Mouse (Mus musculus): ENCODE measurements around the gene Slc4a4. TPM values are rescaled to one million over a fixed set of nuclear protein-coding genes. Genes with fewer than 3 reads are reported as not detected.
A peak's percentile ranks its signal among the peaks of the same experiment; 100 is the strongest.

Gene Slc4a4
- total RNA-seq, 2 experiments from 2014 or later: 39.4 to 40.4 TPM

GRCm38 (mm10) chr5:88917221-88917620 lies 30.6 kb downstream of the Slc4a4 start:
- DNase-seq: no peak

GRCm38 (mm10) chr5:88917630-88918029 lies 31.0 kb downstream of the Slc4a4 start:
- no peak for DNase-seq

DNA sequence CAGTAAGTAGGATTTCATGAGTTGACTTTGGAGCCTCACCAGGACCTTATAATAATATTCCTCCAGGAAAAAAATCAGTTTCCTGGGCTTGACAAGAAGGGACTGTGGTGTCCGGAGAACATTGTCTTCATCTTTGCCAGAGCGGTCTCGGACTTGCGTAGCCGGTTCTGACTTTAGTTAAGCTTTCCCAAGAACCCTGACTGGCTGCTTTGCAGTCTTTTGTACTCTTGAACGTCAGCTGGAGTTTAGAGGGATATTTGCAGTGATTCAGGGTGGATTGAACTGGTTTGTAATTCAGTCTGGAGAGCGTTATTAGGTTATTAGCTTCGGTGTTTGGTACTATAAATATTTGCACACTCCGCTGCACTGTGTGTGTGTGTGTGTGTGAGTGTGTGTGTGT lies 31.9 kb downstream of the Slc4a4 start:
- no peak for DNase-seq

DNA sequence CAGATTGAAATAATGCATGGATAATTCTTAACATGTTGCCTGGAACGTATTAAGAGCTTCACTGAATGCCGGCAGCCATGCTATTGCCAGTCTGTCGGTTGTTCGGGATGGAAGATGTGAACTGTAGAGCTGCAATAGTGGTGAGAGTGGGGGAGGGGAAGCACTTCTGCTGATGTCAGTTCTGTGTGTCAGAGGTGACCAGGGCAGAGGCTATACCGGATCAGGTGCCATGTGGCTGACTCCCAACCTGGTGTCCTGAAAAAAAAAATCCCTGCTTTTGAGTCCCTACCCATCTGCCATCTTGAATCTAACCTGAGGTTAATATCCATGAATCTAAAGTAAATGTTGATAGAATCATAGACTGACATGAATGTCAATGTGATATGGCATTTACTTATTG lies 39.0 kb downstream of the Slc4a4 start:
- no peak for DNase-seq

- DNase-seq: peak; percentile 62
Measured at GRCm38 (mm10) chr5:88928201-88928916, 41.7 kb downstream of the Slc4a4 start.

DNA sequence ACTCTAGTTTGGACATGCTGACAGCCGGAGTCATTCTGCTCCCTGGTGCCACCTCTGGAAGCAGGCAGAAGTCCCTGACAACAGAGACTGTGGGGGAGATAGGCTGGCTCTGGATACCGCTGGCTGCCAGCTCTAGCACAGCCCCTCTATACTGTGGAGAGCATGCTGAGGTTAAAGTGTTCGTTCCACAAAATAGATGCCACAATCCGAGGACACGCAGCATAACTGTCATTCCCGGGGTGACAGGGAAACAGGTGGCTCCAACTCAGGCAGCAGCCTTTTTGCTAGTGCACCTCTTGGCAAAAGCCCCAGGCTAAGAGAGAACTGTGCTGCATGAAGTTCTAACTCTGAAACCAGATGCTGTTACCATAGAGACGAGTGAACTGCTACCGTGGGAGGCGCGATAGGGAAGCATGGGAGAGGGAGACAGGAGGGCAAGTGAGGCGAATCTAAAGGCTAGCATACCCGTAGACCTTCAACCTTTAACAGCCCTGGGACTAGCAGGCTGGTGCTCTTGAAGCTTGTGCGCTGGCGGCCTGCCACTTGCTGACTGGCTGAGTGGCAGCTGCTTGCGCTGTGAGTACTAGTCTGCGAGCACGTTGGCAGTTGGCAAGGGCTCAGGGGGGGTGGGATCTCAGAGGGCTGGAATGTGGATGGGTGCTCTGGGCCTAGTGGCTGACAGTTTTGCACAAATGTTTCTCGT lies 42.9 kb downstream of the Slc4a4 start:
- peak; percentile 92 for DNase-seq

DNA sequence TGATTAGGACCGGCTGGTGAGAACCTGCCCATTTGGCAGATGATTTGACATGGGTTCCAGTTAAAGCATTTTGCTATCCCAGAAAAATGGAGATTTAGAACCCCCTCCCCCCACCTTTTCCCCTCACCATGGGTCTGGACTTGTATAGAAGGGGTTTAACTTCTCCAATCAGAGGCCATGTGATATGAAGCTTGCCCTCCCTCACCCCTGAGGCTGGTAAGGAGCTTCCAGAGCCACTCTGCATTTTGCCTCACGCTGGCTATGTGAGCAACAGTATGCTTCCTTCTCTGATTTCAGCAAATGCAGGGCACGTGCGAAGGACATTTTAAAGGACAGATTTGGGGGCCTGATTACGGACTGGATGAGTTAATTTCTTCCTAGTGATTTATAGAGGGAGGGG lies 43.5 kb downstream of the Slc4a4 start:
- DNase-seq: no peak

DNA sequence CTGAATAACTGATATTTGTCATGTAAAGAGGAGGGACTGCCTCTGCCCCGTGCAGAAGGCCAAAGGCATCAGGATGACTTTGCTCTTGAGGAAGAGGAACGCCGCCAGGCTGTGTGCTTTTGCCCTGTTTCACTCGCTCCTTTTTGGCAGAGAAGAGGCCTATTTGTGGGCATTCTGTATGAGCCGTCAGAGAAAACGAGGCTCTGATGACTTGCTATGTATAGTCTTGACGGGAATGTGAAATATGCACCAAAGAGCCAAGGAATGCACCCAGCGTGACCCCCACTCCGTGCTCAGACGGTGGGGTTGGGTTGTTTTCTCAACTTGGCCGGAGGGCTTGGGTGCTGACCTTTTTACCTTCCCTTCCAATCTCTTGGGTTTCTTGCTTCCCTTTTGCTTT lies 44.0 kb downstream of the Slc4a4 start:
- peak; percentile 40 for DNase-seq

DNA sequence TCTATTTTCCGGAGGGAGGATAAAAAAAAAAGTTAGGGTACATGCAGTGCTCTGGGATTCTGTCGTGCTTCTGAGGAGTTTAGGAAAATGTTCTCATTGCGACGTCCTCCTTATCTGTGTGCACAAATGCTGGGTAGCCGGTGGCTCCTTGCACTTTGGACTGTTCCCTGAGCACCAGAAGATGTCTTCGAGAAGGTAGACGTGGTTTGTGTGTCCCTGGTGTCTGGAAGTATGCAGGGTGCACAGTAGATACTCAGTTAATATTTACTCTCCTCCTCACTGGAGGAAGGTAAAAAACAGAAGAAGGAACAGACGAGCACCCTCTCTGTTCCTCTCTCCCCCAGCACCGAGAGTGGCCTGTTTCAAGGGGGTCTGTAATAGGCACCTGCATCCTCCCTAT lies 44.6 kb downstream of the Slc4a4 start:
- DNase-seq: no peak

- peak; percentile 37 for DNase-seq
Measured at GRCm38 (mm10) chr5:88933454-88933853, 46.8 kb downstream of the Slc4a4 start.

DNA sequence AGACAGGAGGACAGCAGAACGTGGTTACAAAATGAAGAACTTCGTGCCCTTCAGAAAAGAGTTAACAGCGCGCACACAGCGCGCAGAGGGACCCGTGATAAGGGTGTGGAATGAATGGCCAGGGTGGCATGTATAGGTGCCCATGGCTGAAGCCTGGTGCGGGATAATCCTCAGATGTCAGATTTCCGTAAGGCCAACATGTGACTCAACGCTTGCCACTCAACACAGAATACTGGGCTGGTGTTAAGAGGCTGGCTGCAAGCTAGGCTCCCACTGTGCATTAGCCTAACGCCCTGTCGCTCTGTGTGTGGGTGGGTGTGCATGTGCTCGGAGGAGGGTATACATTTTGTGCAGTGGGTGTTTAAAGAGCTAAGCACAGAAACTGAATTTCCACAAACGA lies 47.3 kb downstream of the Slc4a4 start:
- DNase-seq: peak; percentile 21

- no peak for DNase-seq
Measured at GRCm38 (mm10) chr5:88938208-88938607, 51.6 kb downstream of the Slc4a4 start.

- no peak for DNase-seq
Measured at GRCm38 (mm10) chr5:88939151-88939550, 52.5 kb downstream of the Slc4a4 start.

GRCm38 (mm10) chr5:88939782-88940181 lies 53.2 kb downstream of the Slc4a4 start:
- no peak for DNase-seq

DNA sequence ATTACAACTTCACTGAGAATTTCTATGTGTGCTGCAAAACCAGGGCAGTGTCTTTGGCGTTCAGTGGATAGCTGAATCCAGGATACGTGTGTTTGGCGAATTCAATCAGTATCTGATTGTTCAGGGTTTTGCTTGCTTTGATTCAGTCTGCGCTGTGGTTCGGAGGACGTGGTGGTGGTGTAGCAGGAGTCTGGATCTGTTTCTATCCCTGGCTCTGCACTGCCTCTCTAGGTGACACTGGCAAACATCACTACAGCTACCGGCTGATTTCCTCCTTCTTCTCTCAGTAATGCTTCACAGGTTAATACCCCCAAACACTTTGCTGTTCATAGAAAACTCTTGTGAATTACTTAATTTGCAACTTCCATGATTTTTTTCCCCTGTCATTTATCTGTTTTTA lies 55.3 kb downstream of the Slc4a4 start:
- DNase-seq: no peak

GRCm38 (mm10) chr5:88945661-88946339 lies 59.2 kb downstream of the Slc4a4 start:
- peak; percentile 25 for DNase-seq

GRCm38 (mm10) chr5:88950337-88950736 lies 63.7 kb downstream of the Slc4a4 start:
- DNase-seq: no peak

- DNase-seq: no peak
Measured at GRCm38 (mm10) chr5:88952757-88953577, 66.3 kb downstream of the Slc4a4 start.

DNA sequence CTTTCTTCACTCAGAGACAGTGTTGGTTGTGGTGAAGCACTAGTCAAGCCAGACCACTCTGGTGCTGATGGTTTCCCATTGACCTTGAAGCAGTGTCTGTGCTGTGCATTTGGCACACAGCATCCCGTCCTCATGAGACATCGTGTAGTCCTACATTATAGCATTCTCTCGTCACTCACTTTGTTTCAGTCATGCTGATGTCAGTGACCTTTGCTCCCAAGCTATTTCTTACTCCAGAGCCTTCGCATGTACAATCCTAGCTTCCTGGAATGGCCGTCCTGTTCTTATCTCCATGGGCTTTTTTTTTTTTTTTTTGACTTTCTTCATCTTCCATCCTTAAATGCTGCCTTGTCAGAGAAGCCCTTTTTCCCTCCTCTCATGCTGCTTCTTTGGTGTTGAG lies 71.1 kb downstream of the Slc4a4 start:
- DNase-seq: no peak

- DNase-seq: no peak
Measured at GRCm38 (mm10) chr5:88958966-88959365, 72.3 kb downstream of the Slc4a4 start.

DNA sequence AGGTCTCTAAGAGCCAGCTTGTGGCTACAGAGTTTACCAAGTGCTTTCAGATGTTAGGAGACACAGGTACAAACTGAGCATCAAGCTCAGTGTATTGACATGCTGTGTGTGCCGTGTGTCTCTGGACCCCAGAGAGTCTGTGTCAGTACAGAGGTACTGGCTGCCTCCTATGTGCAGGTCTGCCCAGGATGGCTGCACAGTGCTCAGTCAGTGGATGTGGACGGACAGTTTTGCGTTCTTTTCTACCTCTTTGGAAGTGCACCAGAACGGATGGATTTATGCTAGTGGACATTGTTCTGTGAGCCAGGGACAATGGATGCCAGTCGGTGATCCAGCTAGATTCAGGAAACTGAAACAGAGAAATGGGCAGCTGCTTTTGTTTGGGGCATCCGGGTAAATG lies 72.8 kb downstream of the Slc4a4 start:
- DNase-seq: no peak

DNA sequence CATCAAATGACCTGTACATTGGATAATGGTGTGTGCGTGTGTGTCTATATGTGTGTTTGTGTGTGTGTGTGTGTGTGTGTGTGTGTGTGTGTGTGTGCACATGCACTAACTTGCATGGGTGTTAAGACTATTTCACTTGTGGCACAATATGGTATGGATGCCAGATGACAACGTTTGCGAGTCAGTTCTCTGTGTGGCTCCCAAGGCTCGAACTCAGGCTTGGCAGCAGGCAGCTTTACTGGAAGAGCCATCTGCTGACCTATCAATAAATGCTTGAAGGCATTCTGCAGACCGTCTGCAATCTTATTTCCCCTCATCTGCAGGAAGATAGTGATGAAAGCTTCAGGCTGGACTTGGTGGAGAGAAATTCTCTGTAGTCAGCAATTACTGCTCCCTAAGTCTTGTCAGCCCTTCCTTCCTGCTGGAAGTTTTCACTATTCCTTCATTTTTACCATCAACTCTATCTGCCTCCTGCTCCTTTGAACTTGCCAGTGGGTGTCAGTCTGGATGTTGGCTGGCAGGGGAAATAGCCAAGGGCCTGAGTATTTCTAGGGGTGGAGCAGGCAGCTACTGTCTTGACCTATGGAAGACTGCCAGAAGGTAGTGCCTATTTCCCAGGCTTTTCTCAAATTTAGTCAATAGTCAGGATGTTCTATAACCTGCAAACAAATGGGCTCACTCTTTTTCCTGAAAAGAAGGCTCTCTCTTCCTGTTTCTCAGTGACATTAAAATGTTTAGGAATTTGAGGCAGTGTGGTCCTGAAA lies 73.9 kb downstream of the Slc4a4 start:
- DNase-seq: no peak

All from heart, postnatal 4 days (tissue).